Mouse (Mus musculus) kidney, embryonic 14.5 days (tissue): ENCODE data around the gene Vamp4. TPM values are rescaled to one million over a fixed set of nuclear protein-coding genes. Genes with fewer than 3 reads are reported as not detected.

ENCODE experiments used
- ATAC-seq: fragments of 200-750 bp; cut with Nextera tagmentation; 2 replicates; pipeline ENCODE4 v1.8.0; 2017; ENCODE audit warnings: moderate number of reproducible peaks, mild to moderate bottlenecking, moderate TSS enrichment, moderate library complexity; ENCODE audit not compliant: low FRiP score, low TSS enrichment
- H3K27ac ChIP-seq: fragments of 300-500 bp; sonication (generic); 2 replicates; pipeline ENCODE4 v1.5.1; 2014; ENCODE audit warnings: low read depth, mild to moderate bottlenecking, low read length, moderate library complexity, mixed read lengths
- H3K27me3 ChIP-seq: fragments of 300-500 bp; sonication (generic); 2 replicates; pipeline ENCODE4 v1.6.1; 2014; ENCODE audit warnings: mild to moderate bottlenecking, low read length; ENCODE audit not compliant: control insufficient read depth, insufficient read depth
- H3K36me3 ChIP-seq: fragments of 300-500 bp; sonication (generic); 2 replicates; pipeline ENCODE4 v1.6.1; 2014; ENCODE audit warnings: low read length, mixed read lengths; ENCODE audit not compliant: control insufficient read depth, insufficient read depth
- H3K4me1 ChIP-seq: fragments of 300-500 bp; sonication (generic); 2 replicates; pipeline ENCODE4 v1.6.1; 2014; ENCODE audit warnings: low read length, mixed read lengths; ENCODE audit not compliant: control insufficient read depth, insufficient read depth
- H3K4me2 ChIP-seq: fragments of 300-500 bp; sonication (generic); replicated peaks from 2 replicates; pipeline ENCODE4 v1.6.1; 2014; ENCODE audit warnings: low read depth, mild to moderate bottlenecking, low read length
- H3K4me3 ChIP-seq: fragments of 300-500 bp; sonication (generic); 2 replicates; pipeline ENCODE4 v1.5.1; 2014; ENCODE audit warnings: mild to moderate bottlenecking, low read length
- H3K9ac ChIP-seq: fragments of 300-500 bp; sonication (generic); 2 replicates; pipeline ENCODE4 v1.6.1; 2014; ENCODE audit warnings: low read depth, mild to moderate bottlenecking, low read length, moderate library complexity
- H3K9me3 ChIP-seq: fragments of 300-500 bp; sonication (generic); 2 replicates; pipeline ENCODE4 v1.6.1; 2016; ENCODE audit warnings: low read length; ENCODE audit not compliant: control insufficient read depth
- WGBS: fragments of 180-500 bp; shearing (Covaris S2); extraction: QIAGEN DNeasy Blood & Tissue Kit; methylation state at CpG from one replicate; pipeline ENCODE4 v1.1.7; 2014; 5-methylcytosine and 5-hydroxymethylcytosine counted together
- polyA plus RNA-seq: library from polyadenylated mRNA; unstranded; fragments of >200 nt; fragmentation: Nextera tagmentation; extraction: Ambion mirVana; gene quantifications from 2 replicates; pipeline ENCODE4 v1.2.1, GENCODE M21; 2014

The Vamp4 gene
- polyA plus RNA-seq: 53.6 and 55.5 TPM in 2 replicates

- Histone ChIP-seq H3K4me1 (peaks cover 7% of the 10 kb centered on the region; the same call in 1 of the 2 replicates), H3K36me3 (peaks cover 11% of the 10 kb centered on the region; the same call in 1 of the 2 replicates), H3K27ac (peak within 1 kb of the TSS; percentile 89; the same call in 1 of the 2 replicates), H3K27me3 (no peaks in the 10 kb centered on the region), H3K4me3 (peak within 1 kb of the TSS; percentile 92), H3K4me2 (peak within 1 kb of the TSS; percentile 66), H3K9ac (peak within 1 kb of the TSS; percentile 88), H3K9me3 (peaks cover 5% of the 10 kb centered on the region; the same call in 1 of the 2 replicates)
- ATAC-seq: peak; percentile 98
- WGBS: under 1% methylated on average over 38 of the region's 43 CpGs
These were observed at the start of gene Vamp4 for GRCm38 (mm10) chr1:162570260-162570748. Vamp4 (plus strand) TSS chr1:162570515.

GRCm38 (mm10) chr1:162529651-162530050 is 40.7 kb upstream of the Vamp4 start:
- H3K27me3 ChIP-seq: no peaks in the 10 kb centered on the region
- no peak overlapping the region for H3K4me3 ChIP-seq
- peaks cover 6% of the 10 kb centered on the region; the same call in 1 of the 2 replicates for H3K9me3 ChIP-seq
- ATAC-seq: no peak
- no peaks in the 10 kb centered on the region for H3K4me1 ChIP-seq
- no peak overlapping the region for H3K27ac ChIP-seq
- no peak overlapping the region for H3K4me2 ChIP-seq
- WGBS: 68% methylated on average over 2 of the region's 2 CpGs
- H3K9ac ChIP-seq: no peak overlapping the region
- peaks cover 14% of the 10 kb centered on the region for H3K36me3 ChIP-seq

GRCm38 (mm10) chr1:162530666-162531065 is 39.6 kb upstream of the Vamp4 start:
- no peaks in the 10 kb centered on the region for H3K4me1 ChIP-seq
- 97% methylated on average over 1 of the region's 1 CpGs for WGBS
- ATAC-seq: no peak

GRCm38 (mm10) chr1:162531584-162531983 is 38.7 kb upstream of the Vamp4 start:
- Histone ChIP-seq H3K9me3 (peaks cover 6% of the 10 kb centered on the region; the same call in 1 of the 2 replicates), H3K4me1 (no peaks in the 10 kb centered on the region), H3K27me3 (no peaks in the 10 kb centered on the region), H3K9ac (no peak overlapping the region), H3K36me3 (peaks cover 33% of the 10 kb centered on the region), H3K4me3 (no peak overlapping the region), H3K27ac (no peak overlapping the region), H3K4me2 (no peak overlapping the region)
- ATAC-seq: no peak
- WGBS: 71% methylated on average over 4 of the region's 4 CpGs

More at GRCm38 (mm10) chr1:162530666-162531065, 39.6 kb upstream of the Vamp4 start:
- no peaks in the 10 kb centered on the region for H3K27me3 ChIP-seq
- H3K4me2 ChIP-seq: no peak overlapping the region
- peaks cover 6% of the 10 kb centered on the region; the same call in 1 of the 2 replicates for H3K9me3 ChIP-seq
- H3K9ac ChIP-seq: no peak overlapping the region
- H3K36me3 ChIP-seq: peaks cover 24% of the 10 kb centered on the region
- no peak overlapping the region for H3K4me3 ChIP-seq
- H3K27ac ChIP-seq: no peak overlapping the region

- WGBS: 65% methylated on average over 4 of the region's 4 CpGs
- H3K27me3 ChIP-seq: no peaks in the 10 kb centered on the region
- no peaks in the 10 kb centered on the region for H3K4me1 ChIP-seq
- peaks cover 6% of the 10 kb centered on the region; the same call in 1 of the 2 replicates for H3K9me3 ChIP-seq
- no peak overlapping the region for H3K4me3 ChIP-seq
- no peak for ATAC-seq
- no peak overlapping the region for H3K4me2 ChIP-seq
- no peak overlapping the region for H3K27ac ChIP-seq
- peaks cover 41% of the 10 kb centered on the region for H3K36me3 ChIP-seq
- H3K9ac ChIP-seq: no peak overlapping the region
These were observed 38.0 kb upstream of the Vamp4 start for GRCm38 (mm10) chr1:162532330-162532729.

- WGBS: 95% methylated on average over 14 of the region's 14 CpGs
These were observed 36.4 kb upstream of the Vamp4 start for GRCm38 (mm10) chr1:162533766-162534560.

GRCm38 (mm10) chr1:162543231-162543630 is 27.1 kb upstream of the Vamp4 start:
- Histone ChIP-seq H3K4me3 (no peak overlapping the region), H3K9ac (no peak overlapping the region), H3K4me1 (peaks cover 8% of the 10 kb centered on the region), H3K4me2 (no peak overlapping the region), H3K9me3 (no peaks in the 10 kb centered on the region), H3K27me3 (no peaks in the 10 kb centered on the region), H3K36me3 (peaks cover 74% of the 10 kb centered on the region), H3K27ac (no peak overlapping the region)
- WGBS: 78% methylated on average over 1 of the region's 1 CpGs
- ATAC-seq: no peak

More at GRCm38 (mm10) chr1:162533766-162534560, 36.4 kb upstream of the Vamp4 start:
- Histone ChIP-seq H3K9ac (no peak overlapping the region), H3K27me3 (no peaks in the 10 kb centered on the region), H3K4me3 (no peak overlapping the region), H3K36me3 (peaks cover 51% of the 10 kb centered on the region), H3K27ac (no peak overlapping the region), H3K4me2 (no peak overlapping the region), H3K4me1 (no peaks in the 10 kb centered on the region), H3K9me3 (no peaks in the 10 kb centered on the region)
- ATAC-seq: no peak

GRCm38 (mm10) chr1:162547607-162548006 is 22.7 kb upstream of the Vamp4 start:
- Histone ChIP-seq H3K9me3 (no peaks in the 10 kb centered on the region), H3K9ac (peak overlapping the region; percentile 71), H3K4me3 (peak overlapping the region; percentile 68), H3K4me2 (peak overlapping the region; percentile 75), H3K27ac (no peak overlapping the region), H3K27me3 (no peaks in the 10 kb centered on the region), H3K4me1 (peaks cover 8% of the 10 kb centered on the region), H3K36me3 (peaks cover 32% of the 10 kb centered on the region)
- ATAC-seq: no peak
- WGBS: 4% methylated on average over 10 of the region's 10 CpGs
